Mouse (Mus musculus) intestine, postnatal 0 days (tissue): ENCODE data around the gene Blzf1. TPM values are rescaled to one million over a fixed set of nuclear protein-coding genes. Genes with fewer than 3 reads are reported as not detected.

ENCODE experiments used
- ATAC-seq: fragments of 200-750 bp; cut with Nextera tagmentation; 2 replicates; pipeline ENCODE4 v1.8.0; 2017; ENCODE audit warnings: mild to moderate bottlenecking, moderate TSS enrichment, moderate library complexity
- H3K27ac ChIP-seq: fragments of 300-500 bp; sonication (generic); 2 replicates; pipeline ENCODE4 v1.5.1; 2014; ENCODE audit warnings: mild to moderate bottlenecking, low read depth, low read length, moderate library complexity
- H3K27me3 ChIP-seq: fragments of 300-500 bp; sonication (generic); replicated peaks from 2 replicates; pipeline ENCODE4 v1.6.1; 2014; ENCODE audit warnings: low read length, mixed read lengths; ENCODE audit not compliant: control insufficient read depth, insufficient read depth
- H3K36me3 ChIP-seq: fragments of 300-500 bp; sonication (generic); 2 replicates; pipeline ENCODE4 v1.6.1; 2014; ENCODE audit warnings: mild to moderate bottlenecking, moderate library complexity; ENCODE audit not compliant: control insufficient read depth, insufficient read depth
- H3K4me1 ChIP-seq: fragments of 300-500 bp; sonication (generic); replicated peaks from 2 replicates; pipeline ENCODE4 v1.6.1; 2014; ENCODE audit warnings: antibody characterized with exemption, low read length, mixed read lengths; ENCODE audit not compliant: control insufficient read depth, insufficient read depth
- H3K4me2 ChIP-seq: fragments of 300-500 bp; sonication (generic); replicated peaks from 2 replicates; pipeline ENCODE4 v1.6.1; 2014; ENCODE audit warnings: low read depth, mild to moderate bottlenecking, moderate library complexity
- H3K4me3 ChIP-seq: fragments of 300-500 bp; sonication (generic); 2 replicates; pipeline ENCODE4 v1.5.1; 2014; ENCODE audit warnings: low read depth, low read length
- H3K9ac ChIP-seq: fragments of 300-500 bp; sonication (generic); 2 replicates; pipeline ENCODE4 v1.6.1; 2014; ENCODE audit warnings: mild to moderate bottlenecking, low read depth, low read length
- H3K9me3 ChIP-seq: fragments of 300-500 bp; sonication (generic); 2 replicates; pipeline ENCODE4 v1.6.1; 2016; ENCODE audit warnings: mixed run types; ENCODE audit not compliant: control insufficient read depth
- CTCF ChIP-seq: sonication (generic); IDR thresholded peaks from 2 replicates; pipeline ENCODE4 v1.5.1; 2016; ENCODE audit warnings: low read depth, mild to moderate bottlenecking, control low read depth, antibody characterized with exemption, moderate library complexity
- WGBS: fragments of 180-500 bp; shearing (Covaris S2); extraction: QIAGEN DNeasy Blood & Tissue Kit; methylation state at CpG from one replicate; pipeline ENCODE4 v1.1.7; 2014; 5-methylcytosine and 5-hydroxymethylcytosine counted together
- polyA plus RNA-seq: library from polyadenylated mRNA; unstranded; fragments of >200 nt; fragmentation: Nextera tagmentation; extraction: Ambion mirVana; gene quantifications from 2 replicates; pipeline ENCODE4 v1.2.1, GENCODE M21; 2015

The Blzf1 gene
- polyA plus RNA-seq, 1 experiment from 2014 or later: 17.2 TPM

- no peak for TF ChIP-seq CTCF
- Histone ChIP-seq H3K4me2 (no peak overlapping the region), H3K27ac (peak overlapping the region; percentile 10; the same call in 1 of the 2 replicates), H3K9me3 (no peaks in the 10 kb centered on the region), H3K27me3 (no peaks in the 10 kb centered on the region), H3K36me3 (no peaks in the 10 kb centered on the region), H3K4me3 (no peak overlapping the region), H3K4me1 (no peaks in the 10 kb centered on the region; the same call in 1 of the 2 replicates), H3K9ac (no peak overlapping the region)
- no peak for ATAC-seq
- WGBS: 51% methylated on average over 5 of the region's 5 CpGs
These were observed 13.4 kb upstream of the Blzf1 start for GRCm38 (mm10) chr1:164320731-164321130.

DNA sequence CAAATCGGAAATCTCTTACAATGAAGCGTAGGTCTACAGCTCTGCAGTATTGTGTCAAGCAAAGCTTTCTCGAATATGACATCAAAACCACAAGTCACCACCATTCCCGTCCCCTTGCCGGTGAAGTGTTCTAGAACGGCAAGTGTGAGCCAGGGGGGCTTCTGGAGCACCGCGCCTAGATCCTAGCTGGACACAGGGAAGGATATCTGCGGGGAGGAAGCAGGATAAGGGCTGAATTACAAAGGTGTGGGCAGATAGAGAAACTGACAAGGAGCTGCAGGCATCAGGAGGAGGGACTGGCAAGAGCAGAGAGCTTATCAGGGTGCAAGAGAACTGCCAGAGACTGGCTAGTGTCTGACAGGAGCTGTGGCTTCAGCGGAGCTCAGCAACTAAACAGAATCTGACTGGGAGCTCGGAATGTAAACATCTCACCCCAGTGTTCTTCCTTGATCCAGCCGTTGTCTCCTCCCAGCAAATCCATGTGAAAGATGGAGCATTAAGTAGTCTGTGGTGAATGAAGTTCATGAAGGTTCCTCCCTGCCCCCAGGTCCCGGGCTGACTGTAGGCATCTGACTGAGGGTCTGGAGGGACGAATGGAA, 12.4 kb upstream of the Blzf1 start:
- no peaks in the 10 kb centered on the region for H3K36me3 ChIP-seq
- no peaks in the 10 kb centered on the region for H3K27me3 ChIP-seq
- no peak for TF ChIP-seq CTCF
- H3K9me3 ChIP-seq: no peaks in the 10 kb centered on the region
- H3K4me2 ChIP-seq: 0 out of 2 replicates have a peak overlapping the region, but pooled peaks have one; percentile 6
- ATAC-seq: no peak
- no peak overlapping the region for H3K9ac ChIP-seq
- no peak overlapping the region for H3K27ac ChIP-seq
- no peaks in the 10 kb centered on the region; the same call in 1 of the 2 replicates for H3K4me1 ChIP-seq
- H3K4me3 ChIP-seq: no peak overlapping the region
- 56% methylated on average over 14 of the region's 14 CpGs for whole genome bisulfite sequencing

- WGBS: 47% methylated on average over 5 of the region's 5 CpGs
- no peak overlapping the region for H3K9ac ChIP-seq
- H3K27me3 ChIP-seq: no peaks in the 10 kb centered on the region
- peak overlapping the region; percentile 6; the same call in 1 of the 2 replicates for H3K4me2 ChIP-seq
- H3K36me3 ChIP-seq: 0 out of 2 replicates have a peak, but pooled peaks cover 5% of the 10 kb centered on the region
- H3K9me3 ChIP-seq: no peaks in the 10 kb centered on the region
- no peaks in the 10 kb centered on the region; the same call in 1 of the 2 replicates for H3K4me1 ChIP-seq
- H3K4me3 ChIP-seq: no peak overlapping the region
- peak; percentile 58 for ATAC-seq
- no peak overlapping the region for H3K27ac ChIP-seq
- no peak for TF ChIP-seq CTCF
These were observed 11.2 kb upstream of the Blzf1 start for GRCm38 (mm10) chr1:164318474-164318873.

DNA sequence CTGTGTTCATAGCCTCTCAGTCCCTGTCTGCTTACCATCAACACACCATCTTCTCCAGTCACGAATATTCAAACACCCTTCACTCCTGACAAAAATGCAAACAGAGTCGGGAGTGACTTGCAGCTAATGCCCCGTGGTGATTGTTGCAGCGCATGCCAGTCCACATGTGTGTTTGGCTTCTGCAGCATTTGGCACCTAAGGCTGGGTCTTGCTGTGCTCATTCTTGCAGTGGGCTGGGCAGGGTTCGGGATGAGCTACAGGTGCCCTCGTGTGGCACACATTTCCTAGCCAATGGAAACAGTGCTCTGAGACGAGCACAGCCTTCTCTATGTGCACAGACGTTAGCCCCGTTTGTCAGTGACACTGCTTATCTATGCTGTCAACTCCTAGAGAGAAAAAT, 10.0 kb upstream of the Blzf1 start:
- Histone ChIP-seq H3K4me1 (no peaks in the 10 kb centered on the region; the same call in 1 of the 2 replicates), H3K27me3 (no peaks in the 10 kb centered on the region), H3K9ac (no peak overlapping the region), H3K27ac (no peak overlapping the region), H3K4me2 (no peak overlapping the region), H3K4me3 (no peak overlapping the region), H3K9me3 (no peaks in the 10 kb centered on the region), H3K36me3 (0 out of 2 replicates have a peak, but pooled peaks cover 5% of the 10 kb centered on the region)
- 66% methylated on average over 9 of the region's 9 CpGs for WGBS
- no peak for ATAC-seq
- no peak for TF ChIP-seq CTCF

DNA sequence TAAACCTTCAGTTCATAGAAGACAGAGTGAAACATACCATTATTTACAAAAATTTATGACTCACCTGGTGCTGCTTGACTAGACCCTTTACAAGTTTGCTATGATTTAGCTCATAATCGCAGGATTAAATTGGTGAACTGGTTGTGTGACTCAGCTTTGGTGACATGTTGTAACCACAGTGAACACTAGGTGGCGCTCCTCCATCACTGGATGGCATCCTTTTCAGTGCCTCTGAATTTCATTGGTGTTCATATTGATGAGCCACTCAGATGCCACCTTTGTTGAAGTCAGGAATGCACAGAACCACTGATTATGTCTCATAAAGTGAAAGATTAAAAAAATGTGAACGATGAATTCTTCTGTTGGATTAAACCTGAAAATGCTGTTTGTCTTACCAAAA, 9.4 kb upstream of the Blzf1 start:
- H3K9ac ChIP-seq: no peak overlapping the region
- 0 out of 2 replicates have a peak, but pooled peaks cover 5% of the 10 kb centered on the region for H3K36me3 ChIP-seq
- no peaks in the 10 kb centered on the region for H3K9me3 ChIP-seq
- TF ChIP-seq CTCF: peak; percentile 99
- no peak overlapping the region for H3K27ac ChIP-seq
- no peaks in the 10 kb centered on the region; the same call in 1 of the 2 replicates for H3K4me1 ChIP-seq
- no peaks in the 10 kb centered on the region for H3K27me3 ChIP-seq
- H3K4me3 ChIP-seq: no peak overlapping the region
- H3K4me2 ChIP-seq: no peak overlapping the region
- no peak for ATAC-seq
- WGBS: 21% methylated on average over 3 of the region's 3 CpGs

DNA sequence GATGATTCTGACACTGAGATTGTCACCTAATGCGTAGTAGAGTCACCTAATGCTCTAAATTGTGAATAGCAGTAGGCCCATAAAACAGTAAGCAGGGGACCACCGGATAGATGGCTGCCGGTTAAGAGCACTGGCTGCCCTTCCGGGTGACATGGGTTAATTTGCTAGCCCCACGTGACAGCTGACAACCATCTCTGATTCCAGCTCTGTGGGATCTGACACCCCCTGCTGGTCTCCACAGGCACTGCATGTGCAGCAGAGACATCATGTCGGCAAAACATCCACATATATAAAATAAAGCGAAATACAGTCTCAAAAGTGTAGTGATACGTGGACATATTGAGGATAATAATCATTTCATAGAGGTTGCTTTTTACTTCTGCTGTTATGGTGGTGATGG, 8.0 kb upstream of the Blzf1 start:
- ATAC-seq: no peak
- H3K27ac ChIP-seq: no peak overlapping the region
- no peaks in the 10 kb centered on the region for H3K4me1 ChIP-seq
- H3K9ac ChIP-seq: no peak overlapping the region
- no peak overlapping the region for H3K4me2 ChIP-seq
- peak; percentile 78 for TF ChIP-seq CTCF
- WGBS: 78% methylated on average over 8 of the region's 8 CpGs
- H3K36me3 ChIP-seq: peaks cover 7% of the 10 kb centered on the region; the same call in 1 of the 2 replicates
- H3K27me3 ChIP-seq: no peaks in the 10 kb centered on the region
- no peak overlapping the region for H3K4me3 ChIP-seq
- no peaks in the 10 kb centered on the region for H3K9me3 ChIP-seq
